Mouse (Mus musculus): Measurements from ENCODE around the gene Tmem181a. TPM values are rescaled to one million over a fixed set of nuclear protein-coding genes. Genes with fewer than 3 reads are reported as not detected.
"Not testable (repeated sequence)": the region's sequence is repeated elsewhere in the genome, so short reads cannot be mapped to it uniquely, and the experiment has no call there.

The Tmem181a gene
- polyA plus RNA-seq, 1 experiment from 2014 or later, result 12.7 TPM

- not testable (repeated sequence) for H3K27ac ChIP-seq; H3K4me3 ChIP-seq (ENCODE audit: inconsistent target); H3K79me2 ChIP-seq (ENCODE audit: inconsistent target); H3K36me3 ChIP-seq (ENCODE audit: inconsistent target)
- WGBS (ENCODE audit: missing documents), result no CpG with 5 or more reads among the region's 60 CpGs
Observed at GRCm38 (mm10) chr17:6321081-6321777, 64.6 kb downstream of the Tmem181a start.

GRCm38 (mm10) chr17:6321778-6322101, 65.1 kb downstream of the Tmem181a start:
- not testable (repeated sequence) for H3K79me2 ChIP-seq (ENCODE audit: inconsistent target); H3K27ac ChIP-seq; H3K36me3 ChIP-seq (ENCODE audit: inconsistent target); H3K4me3 ChIP-seq (ENCODE audit: inconsistent target)
- no CpG with 5 or more reads among the region's 10 CpGs for WGBS (ENCODE audit: missing documents)

GRCm38 (mm10) chr17:6325021-6325420, 68.4 kb downstream of the Tmem181a start:
- not testable (repeated sequence) for H3K36me3 ChIP-seq (ENCODE audit: inconsistent target); H3K27ac ChIP-seq; H3K4me3 ChIP-seq (ENCODE audit: inconsistent target); H3K79me2 ChIP-seq (ENCODE audit: inconsistent target)
- 68% methylated on average over 8 of the region's 10 CpGs for WGBS (ENCODE audit: missing documents)

DNA sequence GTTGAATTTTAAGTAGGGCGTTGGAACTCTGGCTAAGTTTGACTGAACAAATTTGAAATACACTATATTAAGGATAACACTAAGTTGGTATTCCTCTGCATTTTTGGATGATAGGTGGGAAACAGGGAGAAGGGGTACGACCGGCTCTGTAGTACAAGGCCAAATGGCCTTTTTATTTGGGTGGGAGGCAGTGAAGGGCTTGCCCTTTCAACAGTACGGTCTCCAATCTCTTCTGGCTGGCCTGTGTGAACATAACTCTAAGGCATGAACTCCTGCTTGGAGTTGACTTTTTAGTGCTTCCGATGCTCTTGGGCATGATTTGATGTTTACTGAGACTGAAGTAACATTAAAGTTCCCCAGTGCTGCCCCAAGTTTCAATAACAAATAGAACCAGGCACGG, 68.9 kb downstream of the Tmem181a start:
- H3K36me3 ChIP-seq (ENCODE audit: inconsistent target); H3K27ac ChIP-seq; H3K79me2 ChIP-seq (ENCODE audit: inconsistent target); H3K4me3 ChIP-seq (ENCODE audit: inconsistent target): not testable (repeated sequence)
- WGBS (ENCODE audit: missing documents), result 77% methylated on average over 2 of the region's 6 CpGs

GRCm38 (mm10) chr17:6327554-6327953, 70.9 kb downstream of the Tmem181a start:
- H3K79me2 ChIP-seq (ENCODE audit: inconsistent target); H3K27ac ChIP-seq; H3K4me3 ChIP-seq (ENCODE audit: inconsistent target); H3K36me3 ChIP-seq (ENCODE audit: inconsistent target): not testable (repeated sequence)
- 96% methylated on average over 6 of the region's 7 CpGs for WGBS (ENCODE audit: missing documents)

- H3K27ac ChIP-seq; H3K4me3 ChIP-seq (ENCODE audit: inconsistent target); H3K79me2 ChIP-seq (ENCODE audit: inconsistent target); H3K36me3 ChIP-seq (ENCODE audit: inconsistent target): not testable (repeated sequence)
- WGBS (ENCODE audit: missing documents), result 82% methylated on average over 2 of the region's 4 CpGs
Observed at GRCm38 (mm10) chr17:6328997-6329396, 72.3 kb downstream of the Tmem181a start.

DNA sequence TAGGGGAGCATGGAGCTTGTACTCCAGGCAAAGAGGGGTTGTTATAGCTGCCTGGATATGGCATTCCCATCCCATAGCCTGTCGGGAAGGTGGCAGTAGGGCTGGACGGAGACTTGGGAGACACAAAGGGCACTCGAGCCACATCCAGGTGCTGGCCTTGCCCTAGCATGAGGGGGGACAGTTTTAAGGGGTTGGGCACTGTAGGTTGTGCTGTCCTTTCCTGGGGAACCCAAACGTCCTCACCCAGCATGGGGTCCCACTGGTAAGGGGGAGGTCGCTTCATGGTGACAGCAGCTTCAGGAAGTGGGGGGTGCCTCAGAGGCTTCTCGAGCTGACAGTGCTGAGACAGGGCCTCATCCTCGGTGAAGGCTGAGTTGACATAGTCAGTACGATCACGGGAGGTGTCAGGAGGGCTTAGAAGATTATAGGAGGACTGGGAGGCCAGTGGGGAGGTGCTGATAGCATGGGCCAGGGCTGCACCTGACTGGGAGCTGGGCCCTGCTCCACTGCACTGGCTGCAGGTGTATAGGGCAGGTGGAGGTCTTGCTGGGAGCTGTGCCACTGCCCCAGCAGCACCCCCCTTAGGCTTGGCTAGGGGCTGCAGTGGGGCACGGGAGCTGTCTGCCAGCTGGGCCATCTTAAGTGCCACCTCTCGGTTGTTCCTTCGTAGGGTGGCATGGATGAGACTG, 86.1 kb downstream of the Tmem181a start:
- H3K36me3 ChIP-seq (ENCODE audit: inconsistent target); H3K79me2 ChIP-seq (ENCODE audit: inconsistent target); H3K27ac ChIP-seq; H3K4me3 ChIP-seq (ENCODE audit: inconsistent target): not testable (repeated sequence)
- no CpG with 5 or more reads among the region's 12 CpGs for WGBS (ENCODE audit: missing documents)

- H3K79me2 ChIP-seq (ENCODE audit: inconsistent target); H3K36me3 ChIP-seq (ENCODE audit: inconsistent target); H3K4me3 ChIP-seq (ENCODE audit: inconsistent target); H3K27ac ChIP-seq: not testable (repeated sequence)
- WGBS (ENCODE audit: missing documents), result 81% methylated on average over 4 of the region's 10 CpGs
Observed at GRCm38 (mm10) chr17:6355256-6355655, 98.6 kb downstream of the Tmem181a start.

Other genes starting within 250 kb of the Tmem181a start
- gene Serac1, start 177.1 kb upstream of the Tmem181a start, polyA plus RNA-seq (2018), result 3.6 to 5.3 TPM (median 3.6 TPM) in 3 replicates
- gene Gtf2h5, start 177.1 kb upstream of the Tmem181a start, polyA plus RNA-seq (2018), result 32.2 to 52.2 TPM (median 36.2 TPM) in 3 replicates
- gene Tulp4, start 150.4 kb upstream of the Tmem181a start, polyA plus RNA-seq (2018), result 31.1 to 65.5 TPM (median 44.2 TPM) in 3 replicates
- 7.5 to 14.1 TPM (median 7.8 TPM) in 3 replicates for gene Dynlt1a, start 60.6 kb downstream of the Tmem181a start, polyA plus RNA-seq (2018)
- gene Dynlt1b, start 173.3 kb downstream of the Tmem181a start, polyA plus RNA-seq (2018), result 139 to 155 TPM (median 140 TPM) in 3 replicates

All from macrophage (primary cell).